Mouse (Mus musculus) adrenal gland, postnatal 4 days (tissue): ENCODE measurements around the gene Gpr63. TPM values are rescaled to one million over a fixed set of nuclear protein-coding genes. Genes with fewer than 3 reads are reported as not detected.
"Not testable (repeated sequence)": the region's sequence is repeated elsewhere in the genome, so short reads cannot be mapped to it uniquely, and the experiment has no call there.

ENCODE experiments used
- DNase-seq, 2 experiments: peaks; one replicate each; pipeline ENCODE4 v3.0.0; 2021 to 2022; ENCODE audit warnings: low spot score in 2 of 2, mixed read lengths in 2 of 2
- long read RNA-seq, 2 experiments: library from polyadenylated mRNA; stranded (forward); transcript quantifications; one replicate each; pipeline ENCODE4 v2.0.0; 2021
- total RNA-seq, 2 experiments: library from RNA; stranded (reverse); gene quantifications; 2 replicates each; pipeline ENCODE4 v1.2.3; 2021

Gpr63 gene
- 1 to 10 TPM; 4.5 to 5.0 TPM for total RNA-seq
- long read RNA-seq, experiment 1: 0 reads
- long read RNA-seq, experiment 2: 0 reads

GRCm38 (mm10) chr4:24966299-24966991 is at the start of gene Gpr63:
TSS of gene Gpr63 (plus strand) at chr4:24966407.
- DNase-seq: peak; percentile 16 to 36

- no peak for DNase-seq
Measured at GRCm38 (mm10) chr4:24920006-24920577, 46.1 kb upstream of the Gpr63 start.

- DNase-seq: no peak
Measured at GRCm38 (mm10) chr4:24924726-24925125, 41.5 kb upstream of the Gpr63 start.

GRCm38 (mm10) chr4:24928260-24928780 is 37.9 kb upstream of the Gpr63 start:
- DNase-seq: no peak

GRCm38 (mm10) chr4:24928926-24929325 is 37.3 kb upstream of the Gpr63 start:
- no peak for DNase-seq

GRCm38 (mm10) chr4:24942728-24943424 is 23.3 kb upstream of the Gpr63 start:
- no peak for DNase-seq

GRCm38 (mm10) chr4:24965918-24966298 is 299 bp upstream of the Gpr63 start:
- no peak for DNase-seq

- DNase-seq: no peak
Measured at GRCm38 (mm10) chr4:24967251-24967650, 1.0 kb downstream of the Gpr63 start.

GRCm38 (mm10) chr4:24978589-24978988 is 12.4 kb downstream of the Gpr63 start:
- no peak for DNase-seq

- DNase-seq: no peak
Measured at GRCm38 (mm10) chr4:24985612-24986011, 19.4 kb downstream of the Gpr63 start.

GRCm38 (mm10) chr4:24991475-24991874 is 25.3 kb downstream of the Gpr63 start:
- DNase-seq: no peak

GRCm38 (mm10) chr4:25009328-25009727 is 43.1 kb downstream of the Gpr63 start:
- not testable (repeated sequence) for DNase-seq

- DNase-seq: no peak
Measured at GRCm38 (mm10) chr4:25011780-25012179, 45.6 kb downstream of the Gpr63 start.

- no peak for DNase-seq
Measured at GRCm38 (mm10) chr4:25012726-25013125, 46.5 kb downstream of the Gpr63 start.

GRCm38 (mm10) chr4:25015017-25015655 is 48.9 kb downstream of the Gpr63 start:
- no peak for DNase-seq

GRCm38 (mm10) chr4:25028252-25028651 is 62.0 kb downstream of the Gpr63 start:
- no peak for DNase-seq

GRCm38 (mm10) chr4:25028752-25029151 is 62.5 kb downstream of the Gpr63 start:
- no peak for DNase-seq

GRCm38 (mm10) chr4:25029875-25030274 is 63.7 kb downstream of the Gpr63 start:
- DNase-seq: no peak

- no peak for DNase-seq
Measured at GRCm38 (mm10) chr4:25035158-25035791, 69.1 kb downstream of the Gpr63 start.

- no peak for DNase-seq
Measured at GRCm38 (mm10) chr4:25035806-25036205, 69.6 kb downstream of the Gpr63 start.

GRCm38 (mm10) chr4:25037260-25037659 is 71.1 kb downstream of the Gpr63 start:
- no peak for DNase-seq
